ENCODE assay signal across 27 mouse cellular contexts in the genomic region with DNA sequence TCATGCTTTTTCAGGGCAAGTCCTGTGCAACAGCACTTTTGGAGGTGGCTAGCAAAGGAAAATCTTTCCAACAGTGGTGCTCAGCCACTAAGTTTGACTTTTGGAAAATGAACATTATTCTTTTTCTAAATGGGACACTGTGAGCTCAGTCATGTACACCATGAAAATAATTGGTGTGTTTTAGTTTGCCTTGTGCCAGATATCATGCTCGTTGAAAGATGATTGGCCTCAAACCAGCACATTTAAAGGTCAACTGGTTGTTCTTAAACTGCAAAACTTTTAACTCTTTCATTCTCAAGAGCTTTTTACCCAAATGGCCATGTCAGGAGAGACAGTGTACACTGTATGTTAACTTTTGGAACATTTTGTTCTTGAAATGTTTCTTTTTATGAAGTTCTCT. TPM values are rescaled to one million over a fixed set of nuclear protein-coding genes. Genes with fewer than 3 reads are reported as not detected.
A peak's percentile ranks its signal among the peaks of the same experiment; 100 is the strongest.
DNase-seq lines count a peak whose midpoint lies in the region; ATAC-seq and TF ChIP-seq lines count a peak whose summit lies in the region.
"Had no signal": no experiment of that assay in that cellular context is flagged by ENCODE, and none has a peak within 500 bp of the region (broad histone marks: within the 10 kb centered on the region; RNA-seq: fewer than 3 reads in every experiment).

No protein-coding gene starts in this region.

- H3K9ac ChIP-seq in heart, embryonic 13.5 days: no peak overlapping the region
- H3K9ac ChIP-seq in midbrain, embryonic 11.5 days (ENCODE audit: low read length): no peak overlapping the region
- H3K9ac ChIP-seq in midbrain, postnatal 0 days (replicated peaks; ENCODE audit: low read length, poor library complexity, severe bottlenecking): no peak overlapping the region
- H3K9ac ChIP-seq: embryonic facial prominence, embryonic 13.5 days; intestine, embryonic 15.5 days; limb, embryonic 12.5 days; liver, postnatal 0 days; midbrain, embryonic 15.5 days; neural tube, embryonic 13.5 days; stomach, embryonic 15.5 days had no signal

- TF ChIP-seq CTCF in midbrain, postnatal 0 days (IDR thresholded peaks at IDR 0.05): no peak

- intact Hi-C loops in heart, postnatal 25 days (cut with DNase I): no loop called here
- intact Hi-C loops in heart, postnatal 10 days (cut with DNase I): no loop called here

- H3K27me3 ChIP-seq in heart, embryonic 13.5 days (replicated peaks): no peaks in the 10 kb centered on the region
- no peaks in the 10 kb centered on the region for H3K27me3 ChIP-seq in midbrain, embryonic 11.5 days (ENCODE audit: control insufficient read depth, insufficient read depth, low read length)
- H3K27me3 ChIP-seq in midbrain, postnatal 0 days (ENCODE audit: insufficient read depth, low read length): no peaks in the 10 kb centered on the region
- H3K27me3 ChIP-seq: embryonic facial prominence, embryonic 13.5 days; intestine, embryonic 15.5 days; limb, embryonic 12.5 days; midbrain, embryonic 15.5 days; neural tube, embryonic 13.5 days; stomach, embryonic 15.5 days had no signal

- H3K4me1 ChIP-seq in heart, embryonic 13.5 days: peaks cover 3% of the 10 kb centered on the region
- H3K4me1 ChIP-seq in midbrain, embryonic 11.5 days (ENCODE audit: control insufficient read depth, insufficient read depth, low read length): no peaks in the 10 kb centered on the region
- H3K4me1 ChIP-seq in midbrain, postnatal 0 days (ENCODE audit: insufficient read depth, low read length): no peaks in the 10 kb centered on the region
- H3K4me1 ChIP-seq: embryonic facial prominence, embryonic 13.5 days; hindbrain, embryonic 10.5 days; intestine, embryonic 15.5 days; limb, embryonic 12.5 days; midbrain, embryonic 15.5 days; neural tube, embryonic 13.5 days; stomach, embryonic 15.5 days had no signal

- H3K9me3 ChIP-seq in heart, embryonic 13.5 days: no peaks in the 10 kb centered on the region
- H3K9me3 ChIP-seq in midbrain, embryonic 11.5 days (ENCODE audit: control insufficient read depth, low read length): no peaks in the 10 kb centered on the region
- no peaks in the 10 kb centered on the region for H3K9me3 ChIP-seq in midbrain, postnatal 0 days (ENCODE audit: low read length)
- H3K9me3 ChIP-seq: embryonic facial prominence, embryonic 13.5 days; hindbrain, embryonic 10.5 days; intestine, embryonic 15.5 days; limb, embryonic 12.5 days; midbrain, embryonic 15.5 days; neural tube, embryonic 13.5 days; stomach, embryonic 15.5 days had no signal

- no peaks in the 10 kb centered on the region for H3K36me3 ChIP-seq in heart, embryonic 13.5 days
- H3K36me3 ChIP-seq in midbrain, embryonic 11.5 days (ENCODE audit: control insufficient read depth, insufficient read depth, low read length): no peaks in the 10 kb centered on the region
- no peaks in the 10 kb centered on the region for H3K36me3 ChIP-seq in midbrain, postnatal 0 days (ENCODE audit: insufficient read depth, low read length)
- H3K36me3 ChIP-seq: embryonic facial prominence, embryonic 13.5 days; hindbrain, embryonic 10.5 days; intestine, embryonic 15.5 days; limb, embryonic 12.5 days; midbrain, embryonic 15.5 days; neural tube, embryonic 13.5 days; stomach, embryonic 15.5 days had no signal

- 25% methylated on average over 1 of the region's 1 CpGs for WGBS in heart, embryonic 13.5 days
- 85% methylated on average over 1 of the region's 1 CpGs for WGBS in midbrain, embryonic 11.5 days
- WGBS in midbrain, postnatal 0 days: 80% methylated on average over 1 of the region's 1 CpGs

- no peak overlapping the region for H3K4me3 ChIP-seq in heart, embryonic 13.5 days
- H3K4me3 ChIP-seq in midbrain, embryonic 11.5 days (ENCODE audit: low read depth, low read length): no peak overlapping the region
- H3K4me3 ChIP-seq in midbrain, postnatal 0 days (ENCODE audit: low read depth, low read length): no peak overlapping the region
- H3K4me3 ChIP-seq: embryonic facial prominence, embryonic 13.5 days; gastrocnemius, adult 2 months; hindbrain, embryonic 10.5 days; intestine, embryonic 15.5 days; limb, embryonic 12.5 days; midbrain, embryonic 15.5 days; myocyte; neural tube, embryonic 13.5 days; stomach, embryonic 15.5 days had no signal

- H3K4me2 ChIP-seq in heart, embryonic 13.5 days: no peak overlapping the region
- no peak overlapping the region for H3K4me2 ChIP-seq in midbrain, embryonic 11.5 days
- no peak overlapping the region for H3K4me2 ChIP-seq in midbrain, postnatal 0 days (ENCODE audit: low read depth, low read length, poor library complexity, severe bottlenecking)
- H3K4me2 ChIP-seq: embryonic facial prominence, embryonic 13.5 days; intestine, embryonic 15.5 days; limb, embryonic 12.5 days; liver, embryonic 11.5 days; midbrain, embryonic 15.5 days; neural tube, embryonic 13.5 days; stomach, embryonic 15.5 days had no signal

- no peak for DNase-seq in heart, postnatal 25 days (ENCODE audit: low spot score)
- peak; percentile 56 for DNase-seq in midbrain, embryonic 11.5 days (ENCODE audit: low spot score, missing footprints)
- no peak for DNase-seq in midbrain, postnatal 0 days (ENCODE audit: low spot score)
- peak; percentile 76 to 81 for DNase-seq in heart, postnatal 10 days
- DNase-seq: adrenal gland, postnatal 10 days; cerebellum, adult 2 months; cerebellum, postnatal 25 days; gastrocnemius, adult 2 months; kidney, postnatal 10 days; liver, postnatal 0 days; lung, postnatal 36 days; retina, postnatal 1 day; thymus, postnatal 25 days had no signal

- ATAC-seq in heart, embryonic 13.5 days (ENCODE audit: extremely low read depth, insufficient number of reproducible peaks, low FRiP score, low TSS enrichment): no peak
- no peak for ATAC-seq in midbrain, embryonic 11.5 days (ENCODE audit: low FRiP score)
- ATAC-seq in midbrain, postnatal 0 days (ENCODE audit: low FRiP score): no peak
- ATAC-seq in megakaryocyte progenitor cell, adult 5-6 weeks (replicated peaks; ENCODE audit: poor library complexity): no peak
- ATAC-seq in cerebellum, adult (ENCODE audit: insufficient number of reproducible peaks, low FRiP score, low TSS enrichment): no peak
- ATAC-seq: forebrain, embryonic 14.5 days; hindbrain, embryonic 16.5 days; intestine, embryonic 15.5 days; liver, postnatal 0 days; midbrain, embryonic 15.5 days had no signal

- H3K27ac ChIP-seq in heart, embryonic 13.5 days (replicated peaks): peak overlapping the region; percentile 42; the same call in 1 of the 2 replicates
- no peak overlapping the region for H3K27ac ChIP-seq in midbrain, embryonic 11.5 days (ENCODE audit: low read depth, low read length)
- H3K27ac ChIP-seq in midbrain, postnatal 0 days (ENCODE audit: low read depth, low read length): no peak overlapping the region
- H3K27ac ChIP-seq: embryonic facial prominence, embryonic 13.5 days; gastrocnemius, adult 2 months; hindbrain, embryonic 10.5 days; intestine, embryonic 15.5 days; limb, embryonic 12.5 days; midbrain, embryonic 15.5 days; neural tube, embryonic 13.5 days; stomach, embryonic 15.5 days had no signal

RNA-seq across cellular contexts. Expression of a gene that starts 17.3 kb away (rescaled TPM):
- polyA plus RNA-seq in heart, embryonic 13.5 days (2015; fragmentation: Nextera tagmentation; extraction: Ambion mirVana): 23.8 and 26.1 TPM in 2 replicates
- total RNA-seq in heart, postnatal 25 days (2021): 10 to 100 TPM; 29.1 to 41.2 TPM
- 8.7 and 10.1 TPM in 2 replicates for polyA plus RNA-seq in midbrain, embryonic 11.5 days (2014; fragmentation: Nextera tagmentation; extraction: Ambion mirVana)
- 103 and 105 TPM in 2 replicates for total RNA-seq in midbrain, postnatal 0 days (2014; rRNA removed)
- polyA plus RNA-seq in midbrain, postnatal 0 days (2015; fragmentation: Nextera tagmentation; extraction: Ambion mirVana): 16.0 and 19.0 TPM in 2 replicates
- total RNA-seq in heart, postnatal 10 days (2021): 10 to 100 TPM; 42.0 to 50.9 TPM
- total RNA-seq in megakaryocyte progenitor cell, adult 5-6 weeks (2015): 32.5 and 38.7 TPM in 2 replicates
- total RNA-seq in megakaryocyte progenitor cell, adult 5-6 weeks (2017): 29.1 and 46.2 TPM in 2 replicates

Comparison
In these comparisons a context has a peak if more than half of its experiments do, and no peak if none do; other contexts are left out.
1. DNase-seq: peak in midbrain, embryonic 11.5 days (single experiment) and heart, postnatal 10 days (2 of 2); none in heart, postnatal 25 days (single experiment) and midbrain, postnatal 0 days (single experiment).